Mouse (Mus musculus): ENCODE results near the gene C2cd5. TPM values are rescaled to one million over a fixed set of nuclear protein-coding genes. Genes with fewer than 3 reads are reported as not detected.
"Not testable (repeated sequence)": the region's sequence is repeated elsewhere in the genome, so short reads cannot be mapped to it uniquely, and the experiment has no call there.

C2cd5 gene
- polyA plus RNA-seq, 1 experiment from 2014 or later = 51.4 TPM

GRCm38 (mm10) chr6:142985561-142986238 is 114.2 kb downstream of the C2cd5 start:
- not testable (repeated sequence) for ATAC-seq (replicated peaks); H3K27ac ChIP-seq; H3K9me3 ChIP-seq; H3K4me3 ChIP-seq; H3K4me2 ChIP-seq; H3K36me3 ChIP-seq (replicated peaks); H3K27me3 ChIP-seq (replicated peaks); H3K4me1 ChIP-seq; H3K9ac ChIP-seq
- 90% methylated on average over 9 of the region's 9 CpGs for WGBS

GRCm38 (mm10) chr6:142979665-142980660 is 120.0 kb downstream of the C2cd5 start:
- Histone ChIP-seq H3K9me3 (no peaks in the 10 kb centered on the region), H3K27me3 (replicated peaks) (no peaks in the 10 kb centered on the region), H3K27ac (peak overlapping the region; percentile 73), H3K4me1 (peaks cover 11% of the 10 kb centered on the region), H3K9ac (no peak overlapping the region), H3K4me3 (no peak overlapping the region), H3K4me2 (no peak overlapping the region), H3K36me3 (replicated peaks) (no peaks in the 10 kb centered on the region)
- 33% methylated on average over 6 of the region's 6 CpGs for WGBS
- peak; percentile 79 for ATAC-seq (replicated peaks)

GRCm38 (mm10) chr6:142977221-142977620 is 122.7 kb downstream of the C2cd5 start:
- Histone ChIP-seq H3K4me1 (peaks cover 11% of the 10 kb centered on the region), H3K4me2 (no peak overlapping the region), H3K27ac (no peak overlapping the region), H3K4me3 (no peak overlapping the region), H3K36me3 (replicated peaks) (no peaks in the 10 kb centered on the region), H3K27me3 (replicated peaks) (no peaks in the 10 kb centered on the region), H3K9ac (no peak overlapping the region), H3K9me3 (no peaks in the 10 kb centered on the region)
- 53% methylated on average over 1 of the region's 1 CpGs for WGBS
- ATAC-seq (replicated peaks) = no peak

GRCm38 (mm10) chr6:142973289-142973688 is 126.7 kb downstream of the C2cd5 start:
- no peaks in the 10 kb centered on the region for H3K4me1 ChIP-seq
- no peak overlapping the region for H3K9ac ChIP-seq
- H3K36me3 ChIP-seq (replicated peaks) = no peaks in the 10 kb centered on the region
- H3K27ac ChIP-seq = no peak overlapping the region
- H3K4me3 ChIP-seq = no peak overlapping the region
- no peaks in the 10 kb centered on the region for H3K9me3 ChIP-seq
- 87% methylated on average over 7 of the region's 7 CpGs for WGBS
- H3K4me2 ChIP-seq = no peak overlapping the region
- no peak for ATAC-seq (replicated peaks)
- no peaks in the 10 kb centered on the region for H3K27me3 ChIP-seq (replicated peaks)

GRCm38 (mm10) chr6:142972205-142972604 is 127.7 kb downstream of the C2cd5 start:
- no peaks in the 10 kb centered on the region for H3K9me3 ChIP-seq
- H3K4me1 ChIP-seq = no peaks in the 10 kb centered on the region
- no peak overlapping the region for H3K4me2 ChIP-seq
- no peak overlapping the region for H3K4me3 ChIP-seq
- no peaks in the 10 kb centered on the region for H3K27me3 ChIP-seq (replicated peaks)
- H3K9ac ChIP-seq = no peak overlapping the region
- WGBS = 65% methylated on average over 2 of the region's 2 CpGs
- no peak for ATAC-seq (replicated peaks)
- H3K27ac ChIP-seq = no peak overlapping the region
- H3K36me3 ChIP-seq (replicated peaks) = no peaks in the 10 kb centered on the region

GRCm38 (mm10) chr6:142967407-142967806 is 132.5 kb downstream of the C2cd5 start:
- Histone ChIP-seq H3K36me3 (replicated peaks) (no peaks in the 10 kb centered on the region), H3K9ac (no peak overlapping the region), H3K4me2 (no peak overlapping the region), H3K27ac (no peak overlapping the region), H3K27me3 (replicated peaks) (no peaks in the 10 kb centered on the region), H3K9me3 (no peaks in the 10 kb centered on the region), H3K4me1 (peaks cover 13% of the 10 kb centered on the region), H3K4me3 (no peak overlapping the region)
- 96% methylated on average over 1 of the region's 1 CpGs for WGBS
- no peak for ATAC-seq (replicated peaks)

GRCm38 (mm10) chr6:142964531-142965385 is 135.2 kb downstream of the C2cd5 start:
- peak overlapping the region; percentile 65 for H3K4me2 ChIP-seq
- no peaks in the 10 kb centered on the region for H3K27me3 ChIP-seq (replicated peaks)
- peak overlapping the region; percentile 99 for H3K27ac ChIP-seq
- peaks cover 37% of the 10 kb centered on the region for H3K4me1 ChIP-seq
- H3K9me3 ChIP-seq = no peaks in the 10 kb centered on the region
- H3K4me3 ChIP-seq = peak overlapping the region; percentile 86
- no peaks in the 10 kb centered on the region for H3K36me3 ChIP-seq (replicated peaks)
- H3K9ac ChIP-seq = peak overlapping the region; percentile 94
- WGBS = under 1% methylated on average over 39 of the region's 39 CpGs
- peak; percentile 92 for ATAC-seq (replicated peaks)

- Histone ChIP-seq H3K4me1 (peaks cover 40% of the 10 kb centered on the region), H3K4me3 (peak within 1 kb of the TSS; percentile 86), H3K9me3 (no peaks in the 10 kb centered on the region), H3K9ac (peak within 1 kb of the TSS; percentile 94), H3K27ac (peak within 1 kb of the TSS; percentile 99), H3K27me3 (replicated peaks) (no peaks in the 10 kb centered on the region), H3K36me3 (replicated peaks) (no peaks in the 10 kb centered on the region), H3K4me2 (peak within 1 kb of the TSS; percentile 65)
- under 1% methylated on average over 45 of the region's 45 CpGs for WGBS
- peak; percentile 78 for ATAC-seq (replicated peaks)
These were observed 135.8 kb downstream of the C2cd5 start, which contains the start of gene St8sia1 for GRCm38 (mm10) chr6:142964076-142964530. Gene St8sia1 (minus strand): TSS chr6:142964452.

- H3K36me3 ChIP-seq (replicated peaks) = no peaks in the 10 kb centered on the region
- peak; percentile 7; the same call in 1 of the 2 replicates for ATAC-seq (replicated peaks)
- 18% methylated on average over 30 of the region's 30 CpGs for whole genome bisulfite sequencing
- H3K9me3 ChIP-seq = no peaks in the 10 kb centered on the region
- peak overlapping the region; percentile 86 for H3K4me3 ChIP-seq
- peak overlapping the region; percentile 65 for H3K4me2 ChIP-seq
- H3K9ac ChIP-seq = peak overlapping the region; percentile 94
- peaks cover 40% of the 10 kb centered on the region for H3K4me1 ChIP-seq
- H3K27ac ChIP-seq = peak overlapping the region; percentile 99
- no peaks in the 10 kb centered on the region for H3K27me3 ChIP-seq (replicated peaks)
These were observed 136.4 kb downstream of the C2cd5 start for GRCm38 (mm10) chr6:142963480-142964075.

- no peak for ATAC-seq (replicated peaks)
- WGBS = 89% methylated on average over 14 of the region's 14 CpGs
- Histone ChIP-seq H3K4me1 (peaks cover 40% of the 10 kb centered on the region), H3K36me3 (replicated peaks) (no peaks in the 10 kb centered on the region), H3K4me2 (peak overlapping the region; percentile 65), H3K4me3 (peak overlapping the region; percentile 86), H3K27ac (no peak overlapping the region), H3K9me3 (no peaks in the 10 kb centered on the region), H3K9ac (no peak overlapping the region; the same call in 1 of the 2 replicates), H3K27me3 (replicated peaks) (no peaks in the 10 kb centered on the region)
These were observed 137.1 kb downstream of the C2cd5 start for GRCm38 (mm10) chr6:142962881-142963280.

GRCm38 (mm10) chr6:142962476-142962875 is 137.5 kb downstream of the C2cd5 start:
- H3K9ac ChIP-seq = no peak overlapping the region
- H3K4me1 ChIP-seq = peaks cover 40% of the 10 kb centered on the region
- H3K4me3 ChIP-seq = peak overlapping the region; percentile 86
- 69% methylated on average over 10 of the region's 10 CpGs for WGBS
- peak overlapping the region; percentile 65 for H3K4me2 ChIP-seq
- no peaks in the 10 kb centered on the region for H3K27me3 ChIP-seq (replicated peaks)
- H3K36me3 ChIP-seq (replicated peaks) = no peaks in the 10 kb centered on the region
- H3K9me3 ChIP-seq = no peaks in the 10 kb centered on the region
- ATAC-seq (replicated peaks) = no peak
- H3K27ac ChIP-seq = no peak overlapping the region
